Mouse (Mus musculus) lung, postnatal 4 days (tissue): ENCODE results near the gene Pbx1.
A peak's percentile ranks its signal among the peaks of the same experiment; 100 is the strongest.

ENCODE experiments used
- DNase-seq, 2 experiments: peaks; one replicate each; pipeline ENCODE4 v3.0.0; 2021

Gene Pbx1

DNA sequence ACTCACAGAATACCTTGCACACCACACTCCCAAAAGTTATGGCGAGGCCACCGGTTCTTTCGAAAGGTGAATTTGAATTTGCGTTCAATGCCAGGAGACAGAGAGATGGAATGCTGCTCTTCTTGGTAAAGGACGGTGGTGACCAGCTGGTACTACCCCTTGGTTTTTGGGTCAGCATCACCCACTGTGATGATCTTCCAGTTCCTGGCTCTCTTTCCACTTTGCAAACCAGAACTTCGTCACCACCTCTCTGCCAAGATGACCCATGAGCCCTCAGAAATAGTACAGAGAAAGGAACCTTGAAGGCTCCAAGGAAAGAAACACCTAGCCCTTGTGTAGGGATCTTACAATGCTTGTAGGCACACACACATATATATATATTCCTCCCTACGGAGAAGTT, 209.3 kb downstream of the Pbx1 start:
- DNase-seq, result no peak

DNA sequence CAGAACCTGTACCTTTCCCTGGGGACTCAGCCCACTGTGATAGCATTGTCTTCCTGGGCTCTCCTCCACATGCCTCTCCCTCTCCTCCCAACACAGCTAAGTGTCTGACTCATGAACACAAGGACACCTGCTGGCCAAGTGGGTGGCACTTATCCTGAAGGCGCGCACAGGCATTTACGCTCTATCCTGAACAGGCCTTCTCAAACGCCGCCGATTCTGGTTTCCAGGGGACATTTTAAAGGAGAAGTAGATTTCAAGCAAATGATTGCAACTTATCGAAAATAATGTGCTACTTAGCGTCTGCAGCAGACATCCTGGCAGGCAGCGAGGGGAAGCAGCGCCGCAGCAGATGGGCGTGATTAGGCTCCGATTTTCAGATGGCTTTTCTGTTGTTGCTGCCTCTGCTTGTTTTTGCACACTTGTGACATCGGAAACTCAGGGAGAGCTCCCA, 211.0 kb downstream of the Pbx1 start:
- DNase-seq, result peak; percentile 33 to 64

DNA sequence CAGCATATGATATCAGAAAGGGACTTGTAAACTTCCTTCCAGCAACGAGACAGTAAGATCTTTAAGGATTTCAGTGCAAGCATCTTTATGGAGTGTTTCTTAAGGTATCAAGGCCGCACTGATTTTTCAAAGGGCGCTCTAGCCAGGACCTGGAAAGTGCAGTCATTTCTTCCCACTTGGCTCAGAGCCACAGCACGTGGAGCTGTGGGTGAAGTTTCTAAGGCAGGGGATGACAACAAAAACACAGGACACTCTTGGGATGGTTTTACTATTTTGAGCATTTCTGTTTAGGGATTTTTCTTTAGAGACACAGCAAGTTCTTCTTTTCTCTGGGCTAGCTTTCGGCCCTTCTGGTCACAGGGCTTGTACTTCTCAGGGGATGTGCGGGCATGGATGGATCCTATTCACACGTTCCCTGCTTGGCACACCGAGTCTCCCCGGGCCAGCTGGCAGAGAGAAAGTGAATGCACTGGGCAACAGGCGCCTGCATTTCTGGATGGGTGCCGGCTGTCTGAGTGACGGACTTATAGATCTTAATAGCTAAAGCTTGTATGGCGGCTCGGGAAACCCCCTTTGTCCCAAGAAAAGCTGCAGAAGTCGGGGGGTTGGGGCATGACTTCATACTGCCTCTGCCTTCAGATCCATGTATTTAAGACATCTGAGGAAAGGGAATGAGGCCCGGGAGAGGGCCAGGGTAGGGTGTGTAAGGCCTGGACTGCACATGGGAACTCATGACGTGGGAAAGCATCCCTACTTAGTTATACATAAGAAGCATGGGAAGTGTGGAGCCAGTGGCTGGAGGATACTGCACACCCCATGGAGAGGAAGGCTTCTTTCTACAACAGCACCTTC, 215.9 kb downstream of the Pbx1 start:
- peak; percentile 24 to 59 for DNase-seq

DNA sequence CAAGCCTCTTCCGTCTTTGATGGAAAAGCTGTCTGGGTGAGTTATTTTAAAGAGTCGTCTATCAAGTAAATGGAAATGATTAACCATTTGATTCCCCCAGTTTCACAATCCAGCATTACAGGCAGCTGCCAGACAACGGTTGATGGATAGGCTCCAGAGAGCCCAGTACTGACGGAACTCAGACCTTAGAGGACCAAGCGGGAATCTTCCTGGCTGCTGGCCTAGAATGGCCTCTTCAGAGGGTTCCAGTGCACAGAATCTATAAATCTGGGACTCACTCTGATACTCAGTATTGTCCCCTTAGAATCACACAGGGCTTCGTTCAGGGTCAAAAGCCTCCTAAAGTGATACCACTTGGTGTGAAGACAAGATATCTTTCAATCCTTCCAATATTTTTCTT, 216.6 kb downstream of the Pbx1 start:
- DNase-seq, result no peak

DNA sequence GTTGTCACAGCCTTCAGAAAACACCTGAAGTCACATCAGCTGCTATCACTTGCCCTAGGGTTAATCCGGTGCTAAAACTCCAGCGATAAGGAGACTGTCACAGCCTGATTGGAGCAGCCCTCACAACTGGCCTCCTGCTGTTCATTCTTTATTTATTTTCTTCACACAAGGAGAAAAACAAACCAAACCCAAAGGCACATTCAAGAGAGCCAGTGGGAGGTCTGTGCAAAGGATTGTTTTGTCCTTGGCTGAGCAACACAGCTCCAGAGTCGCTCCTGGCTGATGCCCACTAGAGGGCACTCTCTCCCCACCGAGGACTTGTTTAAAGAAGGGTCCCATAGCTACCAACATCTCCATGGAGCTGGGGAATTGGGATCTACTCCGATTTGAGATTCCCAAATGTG, 218.0 kb downstream of the Pbx1 start:
- peak; percentile 73 to 81 for DNase-seq

DNA sequence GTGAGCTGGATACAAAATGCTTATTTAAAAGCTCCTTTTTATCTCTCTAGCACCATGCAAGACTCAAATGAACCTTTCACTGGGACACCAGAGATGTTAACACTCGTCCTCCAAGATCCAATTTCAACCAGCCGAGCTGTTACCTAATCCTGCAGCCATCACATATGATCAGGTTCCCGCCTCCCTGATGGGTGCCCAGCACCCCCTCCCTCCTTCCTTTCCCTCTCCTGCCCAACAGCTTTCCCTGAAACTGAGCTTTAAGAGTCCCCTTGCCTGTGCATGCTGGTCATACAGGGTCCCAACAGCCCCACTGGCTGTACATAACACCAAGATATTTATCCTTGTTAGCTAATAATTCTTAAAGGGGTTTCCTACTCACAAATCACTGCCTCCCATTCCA, 218.5 kb downstream of the Pbx1 start:
- no peak for DNase-seq

DNA sequence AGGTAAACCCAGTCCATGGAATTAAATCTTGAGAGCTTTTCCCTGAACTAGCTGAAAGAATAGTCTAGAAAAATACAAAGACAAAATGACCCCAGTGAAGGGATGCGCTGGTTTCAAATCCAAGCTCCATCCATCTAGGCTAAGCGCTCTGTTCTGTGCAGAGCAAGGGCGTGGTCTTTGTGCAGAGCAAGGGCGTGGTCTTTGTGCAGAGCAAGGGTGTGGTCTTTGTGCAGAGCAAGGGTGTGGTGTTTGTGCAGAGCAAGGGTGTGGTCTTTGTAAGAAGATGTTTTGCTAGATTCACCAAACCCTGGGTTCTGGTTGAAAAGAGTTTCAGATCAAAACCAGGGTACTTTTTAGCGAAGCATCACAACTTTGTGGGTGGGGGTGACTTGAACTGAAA, 221.7 kb downstream of the Pbx1 start:
- no peak for DNase-seq

DNA sequence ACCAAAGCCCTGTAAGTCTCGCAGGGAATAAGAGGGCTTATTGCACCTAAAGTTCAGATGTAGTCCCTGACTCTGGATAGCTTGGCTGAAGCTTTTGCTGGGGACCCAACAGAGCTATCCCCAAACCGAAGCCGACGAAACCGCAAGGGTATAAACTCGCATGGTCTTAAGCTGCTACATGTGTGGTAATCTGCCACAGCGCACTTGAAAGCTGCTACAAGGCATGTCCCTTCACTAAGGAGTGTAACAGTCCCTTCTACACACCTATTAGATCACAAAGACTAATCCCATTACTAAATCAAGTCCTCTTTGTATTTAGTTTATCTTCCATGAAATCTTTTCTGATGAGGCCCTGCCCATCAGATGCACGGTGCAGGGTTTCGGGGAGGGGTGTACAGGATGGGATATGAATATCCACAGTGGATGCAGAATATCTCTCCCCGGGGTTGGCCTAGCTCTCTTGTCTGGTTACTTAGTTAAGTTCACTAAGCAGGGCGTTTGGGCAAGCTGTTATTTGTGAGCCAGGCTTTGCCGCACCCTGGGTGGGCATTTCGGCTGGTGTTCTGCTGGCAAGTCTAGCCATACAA, 231.4 kb downstream of the Pbx1 start:
- no peak for DNase-seq

DNA sequence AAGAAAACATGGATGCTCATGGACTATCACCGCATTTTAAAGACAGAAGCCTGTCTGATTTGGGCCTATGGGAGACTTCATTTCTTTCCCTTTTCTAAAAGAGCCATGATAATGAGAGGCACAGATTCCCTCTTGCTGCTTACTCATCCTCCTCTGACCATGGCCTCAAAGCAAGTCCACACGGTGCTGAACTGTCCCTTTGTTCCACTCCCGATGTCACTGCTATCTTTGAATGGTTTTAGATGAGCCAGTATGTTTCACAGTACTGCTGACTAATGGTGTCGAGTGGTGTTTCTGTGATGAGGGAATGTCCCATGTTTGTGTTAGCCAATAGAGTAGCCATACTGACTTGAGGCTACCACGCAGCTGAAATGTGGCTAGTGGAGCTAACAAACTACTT, 233.8 kb downstream of the Pbx1 start:
- no peak for DNase-seq

DNA sequence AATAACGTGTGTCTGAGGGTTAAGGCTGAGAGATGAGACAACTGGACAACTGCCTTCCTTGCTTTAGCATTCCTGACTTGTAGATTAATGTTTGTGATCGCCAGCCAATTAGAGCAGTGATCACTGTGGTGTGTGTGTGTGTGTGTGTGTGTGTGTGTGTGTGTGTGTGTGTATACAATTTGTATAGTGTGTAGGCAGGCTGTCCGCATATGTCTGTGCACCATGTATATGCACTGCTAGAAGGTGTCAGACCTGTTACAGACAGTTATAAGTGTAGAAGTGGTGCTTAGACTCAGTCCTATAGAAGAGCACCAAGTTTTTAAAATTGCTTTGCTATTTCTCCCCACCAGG, 234.2 kb downstream of the Pbx1 start:
- DNase-seq, result no peak

DNA sequence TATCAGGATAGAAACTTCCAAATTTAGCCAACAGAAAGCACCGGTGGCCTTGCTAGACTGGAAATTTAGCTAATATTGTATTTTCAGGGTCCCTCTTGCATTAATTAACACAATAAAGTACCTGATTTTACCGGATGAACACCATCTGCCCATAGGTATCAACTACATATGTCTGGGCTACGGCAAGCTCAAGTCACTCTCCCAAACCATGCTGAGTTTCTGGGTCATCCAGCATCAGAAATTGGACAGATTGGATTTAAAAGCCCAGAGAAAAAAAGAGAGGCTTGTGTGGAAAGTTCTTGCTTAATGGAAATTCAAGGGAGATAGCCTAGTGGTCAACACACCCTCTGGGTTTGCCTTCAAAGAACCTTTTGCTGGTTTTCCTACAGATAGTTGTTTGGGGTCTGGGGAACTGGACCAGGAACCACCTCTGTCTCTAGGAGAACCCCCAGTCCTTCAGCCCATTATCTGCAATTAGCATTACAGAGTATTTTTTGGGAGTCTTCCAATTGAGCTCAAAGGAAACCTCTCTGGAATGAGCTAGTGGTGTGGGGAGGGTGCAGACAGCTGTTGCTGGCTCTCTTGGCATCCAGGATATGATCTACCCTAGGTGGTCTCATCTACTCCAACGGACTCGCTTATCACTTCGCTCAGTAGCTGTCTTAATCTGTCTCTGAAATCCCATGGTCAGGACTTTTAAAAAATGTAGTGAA, 234.7 kb downstream of the Pbx1 start:
- peak; percentile 29 to 72 for DNase-seq

DNA sequence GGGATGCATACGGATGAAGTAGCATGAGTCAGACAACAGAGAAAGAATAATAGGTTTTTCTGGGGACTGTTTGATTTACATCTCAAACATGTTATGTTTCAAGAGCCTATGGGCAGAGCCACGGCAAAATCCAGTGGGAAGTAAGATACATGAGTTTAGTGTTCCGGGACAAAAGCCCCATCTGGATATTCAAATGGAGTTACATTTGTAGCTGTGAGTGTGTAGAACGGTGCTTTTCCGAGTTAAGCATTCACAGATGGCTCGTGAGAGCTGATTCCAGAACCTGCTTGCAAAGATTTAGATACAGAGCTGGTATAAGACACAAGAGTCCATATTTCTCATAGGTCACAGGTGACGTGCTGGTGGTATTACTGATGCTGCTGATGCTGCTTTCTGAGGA, 238.7 kb downstream of the Pbx1 start:
- DNase-seq, result no peak

DNA sequence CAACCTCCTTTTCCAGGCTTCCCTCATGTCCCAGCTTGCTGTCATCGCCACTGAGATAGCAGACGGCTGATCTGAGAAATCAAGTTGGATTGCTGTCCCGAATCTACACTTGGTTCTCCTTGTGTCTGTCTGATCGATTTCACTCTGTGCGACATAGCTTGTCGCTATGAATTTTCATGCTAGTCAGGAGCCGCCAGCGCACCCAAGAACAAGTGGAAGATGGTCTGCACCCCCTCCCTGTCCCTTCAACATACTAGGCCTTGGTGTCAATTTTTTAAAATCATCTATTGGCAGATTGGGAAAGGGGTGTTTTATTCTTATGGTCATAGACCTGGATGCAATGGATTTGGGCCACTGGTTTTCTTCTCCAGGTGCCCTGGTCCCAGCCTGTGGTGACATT, 249.3 kb downstream of the Pbx1 start:
- DNase-seq, result no peak

DNA sequence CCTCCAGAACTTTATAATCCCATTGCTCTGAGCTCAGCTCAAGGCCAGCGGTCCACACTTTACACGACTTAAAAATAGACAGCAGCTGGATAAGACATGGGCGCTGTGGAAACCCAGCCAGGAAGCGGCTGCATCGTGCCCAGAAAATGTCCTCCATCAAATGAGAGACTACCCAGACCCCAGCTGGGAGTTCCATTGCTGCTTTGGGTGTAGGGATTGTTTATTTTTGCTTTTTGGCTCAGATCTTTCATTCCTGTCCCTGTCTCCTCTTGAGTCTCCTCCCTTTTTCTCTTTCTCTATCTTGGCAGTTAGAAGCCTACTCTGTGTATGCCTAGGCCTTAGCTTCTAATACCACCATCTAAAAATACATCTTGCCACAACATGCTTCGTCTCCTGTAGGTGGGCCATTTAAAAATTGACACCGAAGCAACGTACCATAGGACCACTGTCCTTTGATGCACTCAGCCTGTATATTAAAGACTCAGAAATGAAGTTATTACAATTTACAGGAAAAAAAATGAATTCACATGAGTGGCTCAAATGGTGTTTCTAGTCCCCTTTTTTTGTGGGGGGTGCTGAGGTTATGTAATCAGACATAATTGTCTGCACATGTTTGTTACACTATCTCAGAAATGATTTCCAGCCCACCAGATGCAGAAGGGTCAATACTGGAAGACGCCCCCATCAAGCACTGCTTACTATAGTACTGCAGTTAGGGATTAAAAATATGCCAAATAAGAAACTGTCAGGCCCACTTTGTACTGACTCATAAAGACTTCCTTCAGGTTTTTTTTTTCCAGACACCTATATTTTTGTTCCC, 251.2 kb downstream of the Pbx1 start:
- DNase-seq, result peak; percentile 69 to 90

DNA sequence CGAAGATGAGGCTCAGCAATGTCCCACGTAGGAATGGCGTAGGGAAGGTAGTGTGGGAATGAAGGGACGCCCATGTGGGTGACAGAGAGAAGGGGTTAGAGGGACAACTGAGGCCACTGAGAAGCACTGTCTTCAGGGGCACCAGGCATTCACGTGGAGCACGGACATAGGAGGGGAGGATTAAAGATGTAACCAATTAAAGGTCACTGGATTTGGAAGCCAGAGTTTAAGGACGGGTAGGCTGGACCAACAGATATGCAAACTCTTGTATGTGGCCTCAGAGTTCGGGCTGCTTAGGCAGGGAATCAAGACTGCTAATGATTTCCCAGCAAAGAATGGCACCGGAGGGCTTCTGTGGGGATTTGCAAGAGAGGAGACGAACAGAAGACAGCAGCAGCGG, 252.4 kb downstream of the Pbx1 start:
- DNase-seq, result no peak

DNA sequence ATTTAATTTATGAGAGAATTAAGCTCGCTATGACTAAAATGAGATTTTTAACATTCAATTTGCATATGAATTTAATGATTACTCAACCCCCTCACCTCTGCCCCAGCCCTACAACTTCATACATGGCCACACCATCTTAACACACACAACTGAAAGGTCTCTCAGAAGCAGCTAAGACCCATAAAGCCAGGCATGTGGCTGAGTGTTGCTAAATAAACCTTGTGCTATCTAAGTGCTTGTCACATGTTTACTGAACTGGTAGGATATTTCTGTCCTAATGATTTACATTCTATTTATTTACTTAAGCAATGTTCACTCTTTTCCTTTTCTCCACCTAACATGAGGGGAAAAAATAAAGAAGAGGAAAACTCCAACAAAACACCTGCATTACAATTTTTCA, 253.5 kb downstream of the Pbx1 start:
- no peak for DNase-seq

DNA sequence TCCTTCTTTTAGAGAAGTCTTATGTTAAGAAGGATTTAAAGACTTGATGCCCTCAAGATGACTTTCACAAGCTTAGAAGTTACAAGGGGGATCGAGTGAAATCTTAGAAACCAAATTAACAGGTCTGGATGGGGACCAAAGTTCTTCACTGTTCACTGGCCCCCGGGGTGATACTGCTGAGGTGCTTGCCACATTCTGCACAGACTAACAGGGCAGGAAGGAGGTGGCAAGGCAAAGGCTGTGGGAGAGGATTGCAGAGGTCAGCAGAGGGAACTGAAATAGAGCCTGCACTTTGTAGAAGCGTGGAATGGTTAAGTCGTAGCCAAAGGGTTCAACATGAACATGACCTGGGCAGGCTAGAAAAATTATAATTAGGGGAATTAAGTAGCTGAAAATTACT, 256.5 kb downstream of the Pbx1 start:
- DNase-seq, result no peak

DNA sequence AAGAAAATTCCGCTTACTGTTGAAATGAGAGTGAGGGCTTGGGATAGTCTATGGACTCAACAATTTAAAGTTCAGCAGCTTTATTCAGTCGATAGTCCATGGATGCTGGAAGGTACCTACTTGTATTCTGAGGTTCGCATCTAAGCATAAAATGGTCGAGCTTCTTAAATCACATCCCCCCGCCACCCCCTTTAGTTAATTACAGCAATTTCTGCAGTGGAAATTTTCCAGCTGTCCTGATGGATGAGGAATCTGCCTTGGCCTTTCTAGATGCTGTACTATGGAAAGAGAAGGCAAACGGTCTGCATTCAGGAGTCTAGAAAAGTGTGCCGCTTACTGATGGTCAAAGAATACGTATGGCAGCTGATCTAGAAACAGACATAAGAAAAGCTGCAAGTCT, 262.3 kb downstream of the Pbx1 start:
- DNase-seq, result no peak

DNA sequence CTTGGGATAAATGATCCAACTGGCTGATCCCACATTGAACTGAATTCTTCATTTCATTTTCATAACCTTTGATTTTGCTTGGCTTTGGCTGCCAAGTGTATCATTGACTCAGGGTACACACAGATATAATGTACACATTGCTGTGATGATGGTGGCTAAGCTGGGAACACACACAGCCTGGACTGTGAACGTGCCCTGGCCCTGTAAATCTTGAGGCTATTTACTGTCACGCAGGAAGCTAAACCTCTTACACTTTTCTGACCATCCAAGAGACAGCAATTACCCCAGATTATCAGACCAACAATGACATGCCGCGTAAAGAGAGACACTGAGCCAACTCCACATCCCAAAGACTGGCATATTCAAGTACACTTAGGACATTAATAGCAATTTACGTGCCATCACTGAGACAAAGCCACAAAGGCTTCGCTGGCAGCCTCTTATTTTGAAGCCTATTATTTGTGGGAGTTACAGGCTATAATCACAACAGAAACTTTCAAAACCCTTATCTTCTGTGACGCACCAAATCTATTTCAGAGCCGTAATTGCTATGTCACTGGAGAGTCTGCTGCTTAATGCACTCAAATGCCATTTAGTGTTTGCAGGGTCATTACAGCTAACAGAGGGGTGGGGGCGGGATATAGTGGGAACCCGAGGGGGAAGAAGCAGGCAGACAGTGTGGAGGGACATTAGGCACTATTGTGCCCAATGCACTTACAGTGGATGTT, 262.9 kb downstream of the Pbx1 start:
- DNase-seq, result no peak

DNA sequence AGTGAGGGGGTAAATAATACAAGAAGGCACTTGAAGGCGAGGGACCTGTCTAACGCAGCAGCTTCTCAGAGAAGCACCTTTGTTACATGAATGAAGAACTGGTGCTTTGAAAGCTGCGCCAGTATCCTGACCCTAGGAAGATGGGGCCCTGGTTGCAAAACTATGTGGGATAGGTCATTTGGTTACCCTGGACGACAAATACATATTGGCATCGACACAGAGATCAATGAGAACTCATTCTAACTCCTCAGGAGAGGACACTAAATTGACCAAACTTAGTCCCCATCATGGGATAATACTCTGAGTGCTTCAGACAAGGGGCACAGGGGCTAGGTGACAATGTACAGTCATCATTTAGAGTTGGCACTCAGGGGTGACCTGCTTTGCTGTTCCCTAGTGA, 264.3 kb downstream of the Pbx1 start:
- no peak for DNase-seq

DNA sequence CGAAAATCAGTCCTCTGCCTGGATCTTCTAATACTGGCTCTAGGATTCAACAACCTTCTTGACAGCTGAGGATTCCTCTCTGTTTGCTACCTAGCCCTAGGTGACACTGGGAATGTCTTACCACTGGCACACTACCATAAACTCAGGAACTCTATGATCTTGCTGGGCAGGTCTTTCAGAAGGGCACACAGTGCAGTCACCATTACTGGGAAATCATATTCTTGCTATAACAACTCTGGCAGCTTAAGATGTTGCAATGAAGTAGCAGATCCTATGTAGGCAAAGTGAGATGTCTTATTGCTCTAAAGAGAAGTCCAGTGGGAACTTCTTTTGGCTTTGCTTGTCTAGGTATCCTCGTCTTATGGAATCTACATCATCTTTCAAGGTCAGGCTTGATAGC, 265.2 kb downstream of the Pbx1 start:
- no peak for DNase-seq

DNA sequence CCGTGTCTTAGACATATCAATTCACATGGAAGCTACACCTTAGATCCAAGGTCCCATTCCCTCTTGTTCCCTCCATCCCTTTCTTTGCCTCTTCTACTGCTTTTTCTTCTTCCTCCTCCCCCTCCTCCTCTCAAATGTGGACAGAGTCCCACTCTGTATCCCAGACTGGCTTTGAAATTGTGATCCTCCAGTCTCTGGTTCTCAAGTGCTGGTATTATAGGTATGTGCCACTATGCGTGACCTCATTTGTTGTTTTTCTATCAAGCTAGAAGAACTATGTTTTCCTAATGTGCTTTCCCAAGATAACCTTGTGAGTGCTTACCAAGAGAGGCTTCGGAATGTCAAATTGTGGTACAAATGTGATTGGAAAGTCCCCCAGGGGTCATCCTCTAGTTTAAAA, 267.1 kb downstream of the Pbx1 start:
- no peak for DNase-seq
